In genomic region chr1:84952456-84953181, GRCm38 (mm10) we compare ENCODE assay signal across 20 mouse cellular contexts. TPM values are rescaled to one million over a fixed set of nuclear protein-coding genes. Genes with fewer than 3 reads are reported as not detected.
DNase-seq lines count a peak whose midpoint lies in the region; ATAC-seq and TF ChIP-seq lines count a peak whose summit lies in the region.
"Had no signal": no experiment of that assay in that cellular context is flagged by ENCODE, and none has a peak within 500 bp of the region (broad histone marks: within the 10 kb centered on the region; RNA-seq: fewer than 3 reads in every experiment).

No protein-coding gene starts in this region.

- no peaks in the 10 kb centered on the region for H3K27me3 ChIP-seq in forebrain, postnatal 0 days (ENCODE audit: insufficient read depth, low read length)
- H3K27me3 ChIP-seq in forebrain, embryonic 11.5 days (ENCODE audit: control insufficient read depth, insufficient read depth, low read length): no peaks in the 10 kb centered on the region
- H3K27me3 ChIP-seq in lung, embryonic 14.5 days (ENCODE audit: insufficient read depth, low read length): no peaks in the 10 kb centered on the region
- H3K27me3 ChIP-seq: embryonic facial prominence, embryonic 13.5 days; limb, embryonic 13.5 days; liver, embryonic 15.5 days; neural tube, embryonic 15.5 days; Patski had no signal

- H3K27ac ChIP-seq in forebrain, postnatal 0 days (ENCODE audit: low read depth, low read length): no peak overlapping the region
- no peak overlapping the region for H3K27ac ChIP-seq in forebrain, embryonic 11.5 days (ENCODE audit: low read depth, low read length)
- no peak overlapping the region for H3K27ac ChIP-seq in lung, embryonic 14.5 days (ENCODE audit: low read depth)
- H3K27ac ChIP-seq: embryonic facial prominence, embryonic 13.5 days; forebrain, embryonic 10.5 days; layer of hippocampus, adult 2 months; limb, embryonic 13.5 days; liver, embryonic 15.5 days; midbrain, embryonic 10.5 days; neural tube, embryonic 15.5 days had no signal

- no peaks in the 10 kb centered on the region for H3K36me3 ChIP-seq in forebrain, postnatal 0 days (ENCODE audit: insufficient read depth)
- no peaks in the 10 kb centered on the region for H3K36me3 ChIP-seq in forebrain, embryonic 11.5 days (ENCODE audit: control insufficient read depth, insufficient read depth, low read length)
- no peaks in the 10 kb centered on the region for H3K36me3 ChIP-seq in lung, embryonic 14.5 days (ENCODE audit: insufficient read depth)
- H3K36me3 ChIP-seq: embryonic facial prominence, embryonic 13.5 days; forebrain, embryonic 10.5 days; limb, embryonic 13.5 days; liver, embryonic 15.5 days; midbrain, embryonic 10.5 days; neural tube, embryonic 15.5 days had no signal

- H3K4me3 ChIP-seq in forebrain, postnatal 0 days (ENCODE audit: low read depth, low read length): no peak overlapping the region
- H3K4me3 ChIP-seq in forebrain, embryonic 11.5 days (ENCODE audit: low read depth, low read length): no peak overlapping the region
- no peak overlapping the region for H3K4me3 ChIP-seq in lung, embryonic 14.5 days (ENCODE audit: low read depth, low read length)
- H3K4me3 ChIP-seq: embryonic facial prominence, embryonic 13.5 days; forebrain, embryonic 10.5 days; layer of hippocampus, adult 2 months; limb, embryonic 13.5 days; liver, embryonic 15.5 days; midbrain, embryonic 10.5 days; neural tube, embryonic 15.5 days had no signal

- no peak for TF ChIP-seq CTCF in forebrain, postnatal 0 days (IDR thresholded peaks at IDR 0.05; ENCODE audit: low read depth)
- TF ChIP-seq CTCF in lung, embryonic 14.5 days (IDR thresholded peaks at IDR 0.05; ENCODE audit: low read depth): no peak

- ATAC-seq in forebrain, postnatal 0 days: no peak
- ATAC-seq in forebrain, embryonic 11.5 days (replicated peaks; ENCODE audit: low FRiP score): no peak
- no peak for ATAC-seq in lung, embryonic 14.5 days (ENCODE audit: insufficient read depth)
- ATAC-seq: Patski had no signal

- H3K9me3 ChIP-seq in forebrain, postnatal 0 days (ENCODE audit: low read length): 0 out of 2 replicates have a peak, but pooled peaks cover 4% of the 10 kb centered on the region
- no peaks in the 10 kb centered on the region; the same call in 1 of the 2 replicates for H3K9me3 ChIP-seq in forebrain, embryonic 11.5 days (ENCODE audit: control insufficient read depth, low read length)
- H3K9me3 ChIP-seq in lung, embryonic 14.5 days (ENCODE audit: low read depth, low read length): 0 out of 2 replicates have a peak, but pooled peaks cover 2% of the 10 kb centered on the region
- H3K9me3 ChIP-seq: liver, embryonic 15.5 days; neural tube, embryonic 15.5 days had no signal

- H3K4me1 ChIP-seq in forebrain, postnatal 0 days (ENCODE audit: insufficient read depth): no peaks in the 10 kb centered on the region
- H3K4me1 ChIP-seq in forebrain, embryonic 11.5 days (replicated peaks; ENCODE audit: control insufficient read depth, insufficient read depth, low read length): no peaks in the 10 kb centered on the region
- no peaks in the 10 kb centered on the region for H3K4me1 ChIP-seq in lung, embryonic 14.5 days (ENCODE audit: insufficient read depth)
- H3K4me1 ChIP-seq: embryonic facial prominence, embryonic 13.5 days; forebrain, embryonic 10.5 days; limb, embryonic 13.5 days; liver, embryonic 15.5 days; midbrain, embryonic 10.5 days; neural tube, embryonic 15.5 days had no signal

- 70% methylated on average over 10 of the region's 10 CpGs for WGBS in forebrain, postnatal 0 days
- 87% methylated on average over 10 of the region's 10 CpGs for WGBS in forebrain, embryonic 11.5 days
- WGBS in lung, embryonic 14.5 days: 70% methylated on average over 10 of the region's 10 CpGs

- H3K9ac ChIP-seq in forebrain, postnatal 0 days: no peak overlapping the region
- H3K9ac ChIP-seq in forebrain, embryonic 11.5 days (ENCODE audit: low read length): no peak overlapping the region
- H3K9ac ChIP-seq in lung, embryonic 14.5 days: no peak overlapping the region
- H3K9ac ChIP-seq: embryonic facial prominence, embryonic 13.5 days; limb, embryonic 13.5 days; liver, embryonic 15.5 days; neural tube, embryonic 15.5 days had no signal

- no peak overlapping the region for H3K4me2 ChIP-seq in forebrain, postnatal 0 days (ENCODE audit: low read depth)
- no peak overlapping the region for H3K4me2 ChIP-seq in forebrain, embryonic 11.5 days (ENCODE audit: low read depth, low read length, severe bottlenecking)
- H3K4me2 ChIP-seq in lung, embryonic 14.5 days: no peak overlapping the region
- H3K4me2 ChIP-seq: embryonic facial prominence, embryonic 13.5 days; limb, embryonic 13.5 days; liver, embryonic 15.5 days; neural tube, embryonic 15.5 days had no signal

- DNase-seq in forebrain, postnatal 0 days: peak; percentile 20
- DNase-seq in forebrain, embryonic 11.5 days (ENCODE audit: low spot score): no peak
- peak; percentile 26 for DNase-seq in lung, embryonic 14.5 days
- no peak for DNase-seq in lung, postnatal 4 days
- peak; percentile 75 for DNase-seq in cerebellum, adult 9-10 months
- peak; percentile 41 for DNase-seq in kidney, postnatal 14 days
- DNase-seq in layer of hippocampus, postnatal 10 days (ENCODE audit: low spot score in 2 of 2): no peak
- no peak for DNase-seq in frontal cortex, postnatal 10 days (ENCODE audit: low spot score in 2 of 2)
- DNase-seq: lung, postnatal 14 days; retina, postnatal 1 day had no signal

RNA-seq across cellular contexts. Expression of gene Slc16a14, which starts 17.7 kb away (rescaled TPM):
- total RNA-seq in forebrain, postnatal 0 days (2014; rRNA removed): 11.5 and 23.2 TPM in 2 replicates
- polyA plus RNA-seq in forebrain, postnatal 0 days (2015; fragmentation: Nextera tagmentation; extraction: Ambion mirVana): 10.6 and 15.7 TPM in 2 replicates
- polyA plus RNA-seq in forebrain, embryonic 11.5 days (2014; fragmentation: Nextera tagmentation; extraction: Ambion mirVana): 3.0 and 4.5 TPM in 2 replicates
- not detected in 2 replicates for polyA plus RNA-seq in lung, embryonic 14.5 days (2014; fragmentation: Nextera tagmentation; extraction: Ambion mirVana)
- 10 to 100 TPM; 27.7 to 39.1 TPM for total RNA-seq in layer of hippocampus, postnatal 10 days (2021)
- total RNA-seq: common myeloid progenitor, adult 5-6 weeks; hematopoietic stem cell, adult 5-6 weeks had no signal
- polyA plus RNA-seq: liver, embryonic 15.5 days; Patski had no signal

Comparison
In these comparisons a context has a peak if more than half of its experiments do, and no peak if none do; other contexts are left out.
1. DNase-seq: peak in forebrain, postnatal 0 days (single experiment), lung, embryonic 14.5 days (single experiment), cerebellum, adult 9-10 months (single experiment) and kidney, postnatal 14 days (single experiment); none in forebrain, embryonic 11.5 days (single experiment), lung, postnatal 4 days (0 of 2), layer of hippocampus, postnatal 10 days (0 of 2) and frontal cortex, postnatal 10 days (0 of 2).